Mouse (Mus musculus) neutrophil, adult 5-6 weeks (primary cell): Measurements from ENCODE around the gene Arl15. TPM values are rescaled to one million over a fixed set of nuclear protein-coding genes. Genes with fewer than 3 reads are reported as not detected.

ENCODE experiments used
- ATAC-seq: fragments of 151-379, 151-347 bp; 2 replicates; pipeline ENCODE4 v1.8.0; 2017; ENCODE audit warnings: mild to moderate bottlenecking, moderate TSS enrichment; ENCODE audit not compliant: insufficient number of reproducible peaks, poor library complexity, low FRiP score, severe bottlenecking; ENCODE audit errors: extremely low read depth
- total RNA-seq: library from RNA; stranded (forward); fragments of 200-1000 nt; gene quantifications from 2 replicates; pipeline ENCODE4 v1.2.3, GENCODE M21; 2017

Gene Arl15
- total RNA-seq, 1 experiment from 2014 or later = 7.1 TPM

DNA sequence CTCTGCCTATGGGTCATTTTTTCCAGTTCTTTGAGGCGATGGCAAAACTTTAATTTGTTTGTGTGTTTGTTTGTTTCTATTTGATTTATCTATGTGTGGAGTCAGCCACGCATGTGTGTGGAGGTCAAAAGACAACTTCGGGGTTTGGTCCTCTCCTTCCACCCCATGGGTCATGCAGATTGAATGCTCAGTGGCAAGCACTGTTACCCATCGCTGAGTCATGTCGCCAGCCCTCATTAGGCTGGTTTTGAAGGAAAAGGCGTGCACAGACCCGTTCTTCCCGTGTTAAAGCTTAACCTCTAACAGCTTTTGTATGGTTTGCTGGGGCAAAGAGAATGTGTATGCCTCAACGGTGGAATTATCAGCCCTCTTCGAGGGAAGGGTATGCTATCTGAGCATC, 315.1 kb downstream of the Arl15 start:
- no peak for ATAC-seq

DNA sequence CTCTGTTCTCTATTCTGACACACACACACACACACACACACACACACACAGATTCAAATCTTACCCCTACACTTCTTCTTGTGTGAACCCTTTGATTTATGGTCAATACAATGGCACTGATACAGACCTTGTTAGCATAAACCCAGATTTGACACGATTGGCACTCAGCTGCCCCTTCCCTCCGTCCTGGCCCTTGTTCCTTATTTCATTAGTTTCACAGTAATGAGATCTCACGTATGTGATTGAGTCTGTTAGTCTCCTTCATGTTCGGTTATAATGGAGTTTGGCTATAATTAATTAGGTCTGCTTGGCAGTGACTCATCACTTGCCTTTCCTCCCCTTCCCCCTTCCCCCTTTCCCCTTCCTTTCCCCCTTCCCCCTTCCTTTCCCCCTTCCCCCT, 315.5 kb downstream of the Arl15 start:
- no peak for ATAC-seq

DNA sequence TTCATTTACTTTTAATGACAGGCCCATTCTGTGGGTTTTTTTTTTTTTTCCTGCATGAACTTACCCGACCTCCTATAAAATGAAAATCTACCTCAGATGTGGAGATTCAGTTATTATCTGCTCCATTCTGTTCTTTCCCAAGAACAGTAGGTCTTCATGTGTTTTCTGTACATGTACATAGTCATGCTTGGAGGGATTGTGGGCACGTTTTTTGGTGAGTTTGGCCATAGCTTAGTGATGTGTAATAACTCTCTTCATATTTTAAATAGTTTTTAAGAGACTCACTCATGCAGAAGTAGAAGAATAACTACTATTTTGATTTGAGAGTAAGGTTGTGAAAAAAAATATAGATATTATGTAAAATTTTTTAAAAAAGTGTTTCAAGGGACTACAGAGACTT, 319.2 kb downstream of the Arl15 start:
- no peak for ATAC-seq

DNA sequence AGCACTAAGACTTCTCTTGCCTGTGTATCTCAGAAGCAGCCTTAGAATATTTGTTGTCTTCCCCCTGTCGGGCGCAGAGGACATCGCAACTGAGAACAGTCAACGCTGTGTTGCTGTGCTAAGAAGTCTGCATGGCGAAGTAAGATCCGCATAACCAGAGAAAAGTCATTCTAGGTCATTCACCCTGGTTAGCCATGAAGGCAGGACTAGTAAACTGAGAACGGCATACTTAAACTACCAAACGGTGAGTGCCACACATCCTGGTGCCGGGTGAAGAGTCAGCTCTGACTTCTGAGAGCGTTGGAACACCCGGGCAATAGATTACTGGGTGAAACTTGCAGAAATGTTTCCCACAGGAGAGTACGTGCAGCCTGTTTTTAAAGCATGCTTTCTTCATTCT, 320.3 kb downstream of the Arl15 start:
- no peak for ATAC-seq

DNA sequence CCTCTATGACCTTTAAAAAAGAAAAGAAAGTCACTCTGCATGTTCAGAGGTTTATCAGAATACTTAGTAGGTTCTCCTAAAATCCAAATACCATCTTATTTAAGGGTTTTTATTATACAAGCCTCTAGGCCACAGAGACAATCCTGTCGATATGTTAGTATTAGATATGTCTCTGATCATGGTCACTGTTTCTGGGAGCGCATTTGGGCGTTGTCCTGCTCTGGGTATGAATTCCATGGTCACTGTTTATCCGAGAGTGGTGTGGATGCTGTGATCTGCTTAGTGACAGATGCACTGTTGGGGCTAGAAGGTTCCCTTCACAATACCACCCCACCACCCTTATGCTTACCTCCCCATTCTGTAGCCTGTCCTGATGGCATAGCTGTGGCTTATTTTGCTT, 320.8 kb downstream of the Arl15 start:
- ATAC-seq = no peak

DNA sequence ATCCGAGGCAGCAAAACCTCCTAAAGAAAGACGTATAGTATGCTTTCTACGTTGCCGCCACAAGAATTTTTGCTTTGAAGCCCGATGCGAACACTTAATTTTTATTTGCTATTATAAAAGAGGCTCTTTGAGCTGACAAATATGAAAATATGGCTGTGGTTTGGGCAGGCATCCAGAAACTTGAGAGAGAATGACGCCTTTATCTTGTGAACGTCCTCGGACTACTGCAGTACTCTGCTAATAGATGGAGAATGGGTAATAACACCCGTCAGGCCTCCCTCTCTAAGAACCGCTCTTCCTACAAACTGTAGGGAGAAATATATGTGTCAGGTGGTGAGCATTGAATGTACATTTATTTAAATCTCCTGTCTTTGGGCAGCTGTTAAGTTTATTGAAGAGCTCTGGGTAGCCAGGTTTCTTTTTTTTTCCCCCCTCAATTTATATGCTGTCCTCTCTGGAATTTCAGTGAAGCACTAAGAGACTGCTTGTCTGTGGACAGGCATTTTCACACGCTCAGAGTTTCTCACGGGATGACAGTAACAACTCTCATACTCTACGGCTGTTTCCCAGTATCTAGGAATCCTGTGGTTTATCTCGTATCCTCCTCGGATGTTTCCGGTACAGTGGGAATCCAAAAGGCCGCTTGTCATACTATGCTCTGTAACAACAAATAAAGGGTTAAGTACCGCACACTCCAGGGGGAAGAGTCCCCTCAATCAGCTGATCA, 324.0 kb downstream of the Arl15 start:
- ATAC-seq = no peak

DNA sequence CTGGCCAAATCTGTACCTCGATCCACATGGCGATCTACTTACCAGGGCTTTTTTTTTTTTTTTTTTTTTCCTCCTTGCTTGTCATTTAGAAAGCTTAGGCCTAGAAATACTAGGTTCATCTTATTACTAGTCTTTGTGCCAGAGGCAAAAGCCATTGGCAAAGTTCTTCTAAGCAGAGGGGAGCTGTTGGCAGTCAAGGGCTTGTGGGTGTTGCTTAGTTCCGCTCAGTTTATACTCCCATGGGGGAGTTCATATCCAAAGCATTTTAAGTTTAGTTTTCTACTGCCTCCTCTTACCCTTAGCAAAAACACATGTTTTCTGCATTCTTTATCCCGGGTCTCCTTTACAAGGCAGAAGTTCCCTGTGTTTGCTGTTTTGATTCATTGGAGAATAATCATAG, 325.5 kb downstream of the Arl15 start:
- no peak for ATAC-seq

DNA sequence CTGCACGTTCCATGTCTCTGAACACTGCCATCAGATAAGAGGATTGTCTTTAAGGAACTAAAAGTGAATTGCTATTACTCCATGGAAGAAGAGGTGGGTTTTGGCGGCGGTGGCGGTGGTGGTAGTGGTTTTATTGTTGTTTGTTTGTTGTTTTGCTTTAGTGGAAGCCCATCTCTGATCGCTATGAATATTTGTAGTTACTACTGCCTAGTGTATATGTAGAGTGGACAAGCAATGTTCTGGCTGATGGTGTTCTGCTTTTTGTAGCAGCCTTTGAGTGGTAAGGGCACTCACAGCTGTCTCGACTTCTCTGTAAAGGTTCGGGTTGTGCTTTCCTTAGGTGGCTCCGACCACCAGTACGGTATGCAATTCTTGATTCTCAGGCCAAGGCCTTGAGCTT, 327.3 kb downstream of the Arl15 start:
- ATAC-seq = no peak

DNA sequence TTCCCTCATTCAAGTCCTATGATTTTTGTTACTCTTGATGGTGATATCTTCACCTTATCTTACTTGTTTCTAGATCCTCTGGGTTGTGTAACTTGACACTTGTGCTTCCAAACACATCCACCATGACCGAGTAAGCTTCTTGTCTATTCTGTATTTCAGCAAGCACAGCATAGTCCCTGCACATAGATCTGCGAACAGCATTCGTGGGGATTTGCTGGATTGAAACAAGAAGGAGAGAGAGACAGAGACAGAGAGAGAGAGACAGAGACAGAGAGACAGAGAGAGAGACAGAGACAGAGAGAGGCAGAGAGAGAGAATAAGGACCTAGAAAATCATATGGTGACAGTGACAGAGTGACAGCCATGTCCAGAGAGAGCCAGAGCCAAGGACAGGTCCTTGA, 329.1 kb downstream of the Arl15 start:
- no peak for ATAC-seq

DNA sequence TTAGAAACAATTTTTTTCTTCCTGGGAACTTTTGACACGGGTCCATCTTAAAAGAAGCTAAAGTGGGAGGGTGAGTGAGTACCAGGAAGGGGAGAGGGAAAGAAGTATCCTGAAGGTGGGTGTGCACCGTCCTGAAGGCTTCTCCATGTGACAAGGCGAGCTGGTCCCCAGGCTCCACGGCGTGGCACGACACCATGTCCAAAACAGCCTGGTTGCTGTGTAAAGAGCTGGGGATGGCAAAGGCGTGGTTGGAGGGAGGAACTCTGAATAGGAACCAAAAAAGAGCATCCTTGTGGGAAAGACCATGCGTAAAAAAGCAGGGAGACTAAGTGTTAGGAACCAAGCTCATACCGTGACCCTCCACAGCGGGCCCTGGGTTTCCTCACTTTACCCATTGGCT, 330.1 kb downstream of the Arl15 start:
- no peak for ATAC-seq

DNA sequence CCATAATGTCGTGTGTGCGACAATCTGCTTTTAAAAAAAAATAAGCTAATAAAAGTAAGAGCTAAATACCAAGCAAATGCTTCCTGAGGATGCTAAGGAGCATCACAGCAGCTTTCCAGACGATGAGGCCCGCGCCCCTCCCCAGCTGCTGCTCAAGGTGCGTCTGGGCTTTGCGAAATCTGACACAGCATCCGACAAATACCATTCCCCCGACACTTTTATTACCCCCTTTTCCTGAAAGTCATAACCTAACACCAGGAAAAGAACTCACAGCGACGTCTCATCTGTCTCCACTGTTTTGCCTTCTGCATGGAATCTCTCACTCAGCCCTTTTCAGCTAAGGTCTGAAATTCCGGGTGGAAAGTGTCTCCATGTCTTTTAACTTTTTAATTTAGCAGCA, 330.7 kb downstream of the Arl15 start:
- ATAC-seq = no peak

DNA sequence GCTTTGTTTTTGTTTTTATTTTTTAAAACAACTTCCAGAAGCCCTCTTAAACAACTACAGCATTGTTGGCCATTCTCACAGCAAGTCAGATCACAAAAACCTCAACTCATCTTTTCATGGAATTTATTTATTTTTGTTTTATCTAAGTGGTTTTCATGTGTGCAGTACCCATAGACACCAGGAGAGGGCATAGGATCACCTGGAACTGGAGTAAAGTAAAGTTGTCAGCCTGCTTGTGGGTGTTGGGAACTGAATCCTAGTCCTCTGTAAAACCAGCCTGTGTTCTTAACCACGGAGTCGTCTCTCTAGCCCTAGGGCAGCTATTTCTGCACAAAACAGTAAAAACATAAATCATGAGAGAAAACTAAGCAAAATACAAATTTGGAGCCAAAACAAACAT, 334.1 kb downstream of the Arl15 start:
- no peak for ATAC-seq

DNA sequence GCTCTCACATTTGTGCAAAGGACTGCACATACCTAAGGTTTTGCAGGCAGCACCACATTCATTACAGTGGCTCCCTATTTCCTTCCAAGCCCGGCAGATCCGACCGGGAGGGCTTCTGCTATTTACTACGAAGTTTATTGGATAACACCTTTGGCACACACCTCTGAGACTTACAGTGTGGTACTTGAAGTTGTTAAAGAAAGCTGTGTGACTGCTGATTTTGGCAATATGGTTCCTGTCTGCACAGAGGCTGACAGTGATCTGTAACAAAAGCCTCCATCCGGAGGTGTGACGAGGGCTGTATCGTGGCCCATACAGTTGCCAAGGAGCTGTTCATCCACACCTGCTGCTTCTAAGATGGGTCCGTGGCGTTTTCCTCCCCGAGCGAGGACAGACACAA, 335.7 kb downstream of the Arl15 start:
- ATAC-seq = no peak

DNA sequence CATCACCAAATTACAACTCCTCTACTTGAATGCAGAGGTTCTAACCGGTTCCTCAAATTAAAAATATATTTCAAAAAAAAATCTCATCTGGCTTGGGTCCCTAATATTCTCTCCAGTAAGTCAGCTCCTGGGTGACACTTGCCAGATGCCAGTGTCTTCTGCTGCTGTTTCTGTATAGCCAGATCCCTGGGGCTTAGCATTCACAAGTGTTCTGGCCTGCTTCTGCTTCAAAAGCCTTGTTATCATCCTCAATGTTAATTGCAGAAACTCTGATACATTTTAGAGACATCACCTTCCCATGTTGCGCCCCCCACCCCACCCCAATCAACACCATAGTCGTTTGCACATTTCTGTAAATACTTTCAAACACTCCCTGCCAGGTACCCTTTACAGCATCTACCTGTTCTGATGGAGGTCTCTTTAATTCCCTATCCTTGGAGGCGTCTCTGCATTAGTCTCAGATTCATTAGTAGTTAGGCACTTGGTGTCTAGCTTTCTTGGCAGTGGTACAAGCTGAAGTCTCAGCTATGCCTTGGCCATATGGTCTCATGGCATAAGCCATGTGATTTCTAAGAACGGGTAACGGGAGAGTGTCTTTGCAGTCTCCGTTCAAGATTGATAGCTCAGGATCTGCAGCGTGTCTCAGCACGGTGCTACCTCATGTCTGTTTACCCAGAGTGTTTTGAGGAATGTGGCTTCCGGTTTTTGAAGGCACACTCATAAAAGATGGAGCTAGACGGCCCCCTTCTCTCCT, 336.4 kb downstream of the Arl15 start:
- no peak for ATAC-seq

DNA sequence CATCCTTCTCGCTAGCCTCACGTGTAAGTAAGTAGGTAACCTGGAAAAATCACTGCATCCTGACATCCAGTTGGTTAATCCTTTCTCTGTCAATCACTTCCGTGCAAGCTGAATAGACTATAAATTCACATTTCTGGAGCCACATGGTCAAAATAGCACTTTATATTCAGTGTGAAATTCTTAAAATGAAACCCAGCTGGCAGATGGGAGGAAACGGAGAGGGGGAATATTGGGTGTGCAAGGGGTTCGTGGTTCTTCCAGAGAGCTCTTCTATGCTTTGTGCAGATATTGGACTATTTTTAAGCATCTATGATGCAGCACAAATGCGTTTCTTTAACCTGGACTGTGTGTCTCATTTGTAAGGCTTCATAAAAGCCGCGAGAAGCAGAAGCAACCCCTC, 344.6 kb downstream of the Arl15 start:
- no peak for ATAC-seq

DNA sequence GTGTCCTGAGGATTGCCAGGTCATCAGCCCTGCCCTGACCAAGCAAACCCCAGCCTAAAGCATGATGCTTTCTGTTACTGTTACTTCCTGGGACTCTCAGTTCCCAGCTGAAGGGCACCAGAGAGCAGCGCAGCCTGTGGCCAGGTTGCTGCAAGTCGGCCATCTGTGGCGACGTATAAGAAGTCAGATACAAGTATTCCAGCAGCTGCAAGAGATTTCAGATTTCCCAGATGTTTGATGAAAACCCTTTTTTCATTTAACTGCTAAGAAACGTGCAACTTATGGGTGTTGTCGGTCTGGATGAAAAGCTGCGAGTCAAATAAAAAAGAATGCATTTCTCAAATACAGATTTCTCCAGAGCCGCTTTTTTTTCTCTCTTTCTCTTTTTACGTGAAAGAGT, 345.3 kb downstream of the Arl15 start:
- no peak for ATAC-seq

DNA sequence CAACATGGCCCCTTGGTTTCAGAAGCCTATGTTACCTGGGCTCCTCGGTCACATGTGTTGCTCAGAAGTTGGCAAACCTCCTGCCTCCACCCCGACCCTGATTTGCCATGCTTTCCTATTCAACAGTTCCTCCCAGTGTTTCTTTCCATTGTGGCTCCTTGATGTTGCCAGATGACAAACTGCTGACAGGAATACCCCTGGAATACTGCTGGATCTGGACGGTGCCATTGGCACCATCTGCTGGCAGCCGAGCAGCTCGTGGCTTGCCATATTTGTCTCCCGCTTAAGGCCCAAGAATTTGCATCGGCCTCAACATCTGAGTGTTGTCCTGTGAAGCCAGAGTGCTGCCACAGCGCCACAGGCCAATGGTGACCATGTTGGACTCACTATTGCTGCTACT, 348.5 kb downstream of the Arl15 start:
- ATAC-seq = no peak

DNA sequence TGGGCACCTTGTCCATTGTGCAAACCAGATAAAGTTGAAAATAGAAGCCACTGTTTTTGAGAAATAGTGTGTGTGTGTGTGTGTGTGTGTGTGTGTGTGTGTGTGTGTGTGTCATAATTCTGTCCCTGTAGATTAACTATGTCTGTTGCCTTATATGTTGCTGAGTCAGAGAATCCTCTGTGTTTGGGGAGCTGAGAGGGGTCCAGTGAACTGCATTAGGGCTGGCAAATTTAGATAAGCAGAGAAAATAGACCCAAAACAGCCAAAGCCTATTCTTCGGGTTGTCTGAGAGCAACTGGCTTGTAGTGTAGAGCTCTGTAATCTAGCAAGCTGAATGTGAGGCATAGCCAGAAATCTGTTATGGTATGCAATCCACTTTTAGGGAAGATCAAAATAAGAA, 348.9 kb downstream of the Arl15 start:
- no peak for ATAC-seq

DNA sequence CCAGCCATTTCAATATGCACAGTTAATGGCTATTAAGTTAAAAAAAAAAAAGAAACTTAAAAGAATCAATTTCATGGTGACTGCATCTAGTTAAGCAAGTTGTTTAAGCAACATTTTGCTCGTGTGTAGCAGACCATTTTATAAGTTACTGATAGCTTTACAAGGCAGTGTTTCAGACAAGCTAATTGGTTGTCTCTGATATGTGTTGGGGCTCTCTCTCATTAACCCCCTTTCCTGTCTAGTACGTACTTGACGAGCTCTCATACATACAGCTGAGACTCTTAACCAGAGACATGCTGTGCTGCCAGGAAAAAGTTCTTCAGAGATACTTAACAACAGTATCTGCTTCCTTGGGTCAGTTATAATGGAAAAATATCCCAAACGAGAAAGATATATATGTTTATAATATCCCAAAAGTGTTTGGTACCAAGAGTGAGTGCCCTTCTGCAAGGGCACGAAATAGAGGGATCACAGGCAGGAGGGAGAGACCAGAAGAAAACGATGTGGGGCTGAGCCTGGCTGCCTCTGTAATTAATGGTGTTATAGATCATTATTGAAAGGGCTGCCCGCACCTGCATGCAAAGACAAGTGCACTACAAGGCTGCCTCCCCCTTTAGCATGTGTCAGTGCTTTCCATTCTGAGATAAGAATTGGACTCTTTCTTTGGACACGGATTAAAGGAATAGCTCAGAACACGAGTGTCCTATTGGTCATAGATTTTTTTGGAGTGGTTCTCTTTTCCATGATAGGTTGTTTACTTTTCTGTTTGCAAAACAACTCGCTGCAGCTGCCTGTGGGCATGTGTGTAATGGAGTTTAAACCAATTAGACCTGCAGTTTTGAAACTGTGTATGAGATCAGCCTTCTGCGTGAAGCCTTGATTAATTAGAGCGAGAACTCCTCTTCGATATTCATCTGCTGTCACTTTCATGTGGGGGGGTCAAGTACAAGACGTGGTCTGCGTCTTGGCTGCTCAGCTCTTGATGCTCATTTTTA, 350.0 kb downstream of the Arl15 start:
- ATAC-seq = no peak

DNA sequence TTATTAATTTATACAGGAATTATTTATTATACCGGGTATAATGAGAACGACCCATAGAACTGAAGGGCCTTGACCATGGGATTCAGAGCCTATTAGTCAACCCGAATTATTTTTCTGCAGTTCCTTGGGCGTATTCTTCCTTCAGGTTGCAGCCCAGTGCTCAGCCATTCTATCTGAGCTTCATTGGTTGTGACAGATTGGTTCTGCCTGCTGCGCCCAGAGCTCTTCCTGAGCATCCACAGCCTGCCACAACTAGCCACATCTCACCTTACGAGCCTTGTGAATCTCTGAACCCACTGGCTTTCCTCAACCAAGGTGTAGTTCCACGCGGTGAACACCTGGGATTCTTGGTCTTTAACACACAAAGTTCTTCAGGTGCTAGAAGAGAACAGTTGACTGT, 350.9 kb downstream of the Arl15 start:
- ATAC-seq = no peak
